Mouse (Mus musculus) midbrain, embryonic 14.5 days (tissue): ENCODE measurements around the gene Opn1sw. TPM values are rescaled to one million over a fixed set of nuclear protein-coding genes. Genes with fewer than 3 reads are reported as not detected.

Experiments used
- ATAC-seq: fragments of 200-750 bp; cut with Nextera tagmentation; 2 replicates; pipeline ENCODE4 v1.8.0; 2017; ENCODE audit warnings: moderate number of reproducible peaks, moderate library complexity; ENCODE audit not compliant: low FRiP score, low TSS enrichment
- DNase-seq: peaks from one replicate; pipeline ENCODE4 v3.0.0-alpha.2; 2015
- H3K27ac ChIP-seq: fragments of 300-500 bp; sonication (generic); replicated peaks from 2 replicates; pipeline ENCODE4 v1.5.1; 2014; ENCODE audit warnings: mild to moderate bottlenecking, low read depth, low read length, moderate library complexity
- H3K27me3 ChIP-seq: fragments of 300-500 bp; sonication (generic); 2 replicates; pipeline ENCODE4 v1.6.1; 2014; ENCODE audit warnings: low read length, control low read depth, mixed read lengths; ENCODE audit not compliant: control insufficient read depth, insufficient read depth
- H3K36me3 ChIP-seq: fragments of 300-500 bp; sonication (generic); 2 replicates; pipeline ENCODE4 v1.6.1; 2014; ENCODE audit warnings: low read length, control low read depth; ENCODE audit not compliant: control insufficient read depth, insufficient read depth
- H3K4me1 ChIP-seq: fragments of 300-500 bp; sonication (generic); 2 replicates; pipeline ENCODE4 v1.6.1; 2014; ENCODE audit warnings: mild to moderate bottlenecking, antibody characterized with exemption, low read length, control low read depth; ENCODE audit not compliant: control insufficient read depth, insufficient read depth
- H3K4me2 ChIP-seq: fragments of 300-500 bp; sonication (generic); 2 replicates; pipeline ENCODE4 v1.6.1; 2014; ENCODE audit warnings: mild to moderate bottlenecking, low read length, moderate library complexity
- H3K4me3 ChIP-seq: fragments of 300-500 bp; sonication (generic); replicated peaks from 2 replicates; pipeline ENCODE4 v1.5.1; 2014; ENCODE audit warnings: low read depth, low read length
- H3K9ac ChIP-seq: fragments of 300-500 bp; sonication (generic); replicated peaks from 2 replicates; pipeline ENCODE4 v1.6.1; 2014; ENCODE audit warnings: mild to moderate bottlenecking, low read length, moderate library complexity
- H3K9me3 ChIP-seq: fragments of 300-500 bp; sonication (generic); 2 replicates; pipeline ENCODE4 v1.6.1; 2016; ENCODE audit warnings: low read length, control low read depth, mixed read lengths; ENCODE audit not compliant: control insufficient read depth
- WGBS: fragments of 180-500 bp; shearing (Covaris S2); extraction: QIAGEN DNeasy Blood & Tissue Kit; methylation state at CpG from one replicate; pipeline ENCODE4 v1.1.7; 2014; 5-methylcytosine and 5-hydroxymethylcytosine counted together
- polyA plus RNA-seq: library from polyadenylated mRNA; unstranded; fragments of >200 nt; fragmentation: Nextera tagmentation; extraction: Ambion mirVana; gene quantifications from 2 replicates; pipeline ENCODE4 v1.2.1, GENCODE M21; 2014

Opn1sw gene
- polyA plus RNA-seq = 0.31 and 0.36 TPM in 2 replicates

- 4% methylated on average over 12 of the region's 12 CpGs for WGBS
- Histone ChIP-seq H3K9me3 (no peaks in the 10 kb centered on the region), H3K27ac (no peak within 1 kb of the TSS), H3K4me2 (no peak within 1 kb of the TSS), H3K4me3 (no peak within 1 kb of the TSS), H3K36me3 (no peaks in the 10 kb centered on the region), H3K27me3 (no peaks in the 10 kb centered on the region), H3K4me1 (no peaks in the 10 kb centered on the region), H3K9ac (0 out of 2 replicates have a peak within 1 kb of the TSS, but pooled peaks have one; percentile 23)
- DNase-seq (no peak), ATAC-seq (no peak)
Observed at GRCm38 (mm10) chr6:29388052-29388518, at the start of gene Opn1sw. TSS of gene Opn1sw (minus strand) at chr6:29388468.

- 4% methylated on average over 11 of the region's 11 CpGs for WGBS
- peak overlapping the region; percentile 31; the same call in 1 of the 2 replicates for H3K9ac ChIP-seq
- peak; percentile 62 for DNase-seq
- H3K27me3 ChIP-seq = peaks cover 35% of the 10 kb centered on the region
- no peaks in the 10 kb centered on the region for H3K36me3 ChIP-seq
- no peak overlapping the region for H3K4me3 ChIP-seq
- peaks cover 31% of the 10 kb centered on the region for H3K4me1 ChIP-seq
- H3K27ac ChIP-seq = peak overlapping the region; percentile 64
- peak overlapping the region; percentile 36 for H3K4me2 ChIP-seq
- no peaks in the 10 kb centered on the region for H3K9me3 ChIP-seq
- peak; percentile 29; the same call in 1 of the 2 replicates for ATAC-seq
Observed at GRCm38 (mm10) chr6:29436461-29436934, 48.2 kb upstream of the Opn1sw start.

- H3K4me1 ChIP-seq = peaks cover 31% of the 10 kb centered on the region
- ATAC-seq (peak; percentile 43), DNase-seq (peak; percentile 29)
- peak overlapping the region; percentile 36 for H3K4me2 ChIP-seq
- peak overlapping the region; percentile 31; the same call in 1 of the 2 replicates for H3K9ac ChIP-seq
- peak overlapping the region; percentile 8; the same call in 1 of the 2 replicates for H3K4me3 ChIP-seq
- H3K9me3 ChIP-seq = no peaks in the 10 kb centered on the region
- peaks cover 37% of the 10 kb centered on the region for H3K27me3 ChIP-seq
- H3K36me3 ChIP-seq = no peaks in the 10 kb centered on the region
- 11% methylated on average over 6 of the region's 6 CpGs for WGBS
- H3K27ac ChIP-seq = peak overlapping the region; percentile 64
Observed at GRCm38 (mm10) chr6:29435940-29436451, 47.7 kb upstream of the Opn1sw start.

GRCm38 (mm10) chr6:29434911-29435691, 46.8 kb upstream of the Opn1sw start:
- 5% methylated on average over 13 of the region's 13 CpGs for WGBS
- peaks cover 37% of the 10 kb centered on the region for H3K27me3 ChIP-seq

GRCm38 (mm10) chr6:29433804-29434795, 45.8 kb upstream of the Opn1sw start:
- ATAC-seq = 0 out of 2 replicates have a peak, but pooled peaks have one; percentile 1
- peaks cover 31% of the 10 kb centered on the region for H3K4me1 ChIP-seq
- 10% methylated on average over 27 of the region's 27 CpGs for WGBS

More at GRCm38 (mm10) chr6:29434911-29435691, 46.8 kb upstream of the Opn1sw start:
- peak overlapping the region; percentile 64 for H3K27ac ChIP-seq
- H3K4me1 ChIP-seq = peaks cover 31% of the 10 kb centered on the region
- H3K4me3 ChIP-seq = peak overlapping the region; percentile 8; the same call in 1 of the 2 replicates
- peak; percentile 69 for DNase-seq
- peak; percentile 49 for ATAC-seq
- no peak overlapping the region for H3K9ac ChIP-seq
- no peaks in the 10 kb centered on the region for H3K36me3 ChIP-seq
- peak overlapping the region; percentile 36 for H3K4me2 ChIP-seq
- H3K9me3 ChIP-seq = no peaks in the 10 kb centered on the region

GRCm38 (mm10) chr6:29433038-29433803, 45.0 kb upstream of the Opn1sw start, which contains the start of gene Flnc:
TSS of gene Flnc (plus strand) at chr6:29433256.
- no peak for ATAC-seq
- peak; percentile 59 for DNase-seq

More at GRCm38 (mm10) chr6:29433804-29434795, 45.8 kb upstream of the Opn1sw start:
- peak; percentile 24 for DNase-seq
- Histone ChIP-seq H3K9me3 (no peaks in the 10 kb centered on the region), H3K27me3 (peaks cover 37% of the 10 kb centered on the region), H3K9ac (no peak overlapping the region), H3K4me3 (peak overlapping the region; percentile 38), H3K36me3 (no peaks in the 10 kb centered on the region), H3K4me2 (peak overlapping the region; percentile 69), H3K27ac (no peak overlapping the region)

GRCm38 (mm10) chr6:29432676-29433037, 44.4 kb upstream of the Opn1sw start:
- Histone ChIP-seq H3K4me1 (peaks cover 31% of the 10 kb centered on the region), H3K4me3 (peak overlapping the region; percentile 38)

More at GRCm38 (mm10) chr6:29433038-29433803, 45.0 kb upstream of the Opn1sw start, which contains the start of gene Flnc:
- Histone ChIP-seq H3K4me1 (peaks cover 31% of the 10 kb centered on the region), H3K4me3 (peak within 1 kb of the TSS; percentile 38), H3K4me2 (peak within 1 kb of the TSS; percentile 69), H3K9me3 (no peaks in the 10 kb centered on the region), H3K36me3 (no peaks in the 10 kb centered on the region), H3K27ac (no peak within 1 kb of the TSS), H3K27me3 (peaks cover 37% of the 10 kb centered on the region), H3K9ac (peak within 1 kb of the TSS; percentile 42)
- WGBS = 1% methylated on average over 75 of the region's 77 CpGs

More at GRCm38 (mm10) chr6:29432676-29433037, 44.4 kb upstream of the Opn1sw start:
- DNase-seq (no peak), ATAC-seq (no peak)
- Histone ChIP-seq H3K9me3 (no peaks in the 10 kb centered on the region), H3K4me2 (peak overlapping the region; percentile 69), H3K27me3 (peaks cover 37% of the 10 kb centered on the region), H3K9ac (peak overlapping the region; percentile 42; the same call in 1 of the 2 replicates), H3K36me3 (no peaks in the 10 kb centered on the region), H3K27ac (no peak overlapping the region)
